Mouse (Mus musculus): ENCODE data around the gene Dirc2.

GRCm38 (mm10) chr16:35802163-35802562, 33.0 kb upstream of the Dirc2 start:
- TF ChIP-seq CTCF (IDR thresholded peaks at IDR 0.05; ENCODE audit: low read depth) (no peak), EP300 (IDR thresholded peaks at IDR 0.05; ENCODE audit: low read depth) (no peak)
